Mouse (Mus musculus) heart, embryonic 10.5 days (tissue): ENCODE results near the gene Bicral. TPM values are rescaled to one million over a fixed set of nuclear protein-coding genes. Genes with fewer than 3 reads are reported as not detected.
"Not testable (repeated sequence)": the region's sequence is repeated elsewhere in the genome, so short reads cannot be mapped to it uniquely, and the experiment has no call there.

Experiments
- DNase-seq: peaks from one replicate; pipeline ENCODE4 v3.0.0-alpha.2; 2017; ENCODE audit warnings: low spot score
- H3K27ac ChIP-seq: fragments of 300-500 bp; sonication (generic); 2 replicates; pipeline ENCODE4 v1.5.1; 2016; ENCODE audit warnings: mild to moderate bottlenecking
- H3K27me3 ChIP-seq: fragments of 300-500 bp; sonication (generic); 2 replicates; pipeline ENCODE4 v1.6.1; 2016; ENCODE audit warnings: mild to moderate bottlenecking; ENCODE audit not compliant: poor library complexity, insufficient read depth, severe bottlenecking
- H3K36me3 ChIP-seq: fragments of 300-500 bp; sonication (generic); 2 replicates; pipeline ENCODE4 v1.6.1; 2016; ENCODE audit warnings: mild to moderate bottlenecking, moderate library complexity
- H3K4me1 ChIP-seq: fragments of 300-500 bp; sonication (generic); 2 replicates; pipeline ENCODE4 v1.6.1; 2016; ENCODE audit warnings: mild to moderate bottlenecking
- H3K4me3 ChIP-seq: fragments of 300-500 bp; sonication (generic); 2 replicates; pipeline ENCODE4 v1.5.1; 2016; ENCODE audit warnings: mild to moderate bottlenecking, moderate library complexity
- H3K9me3 ChIP-seq: fragments of 300-500 bp; sonication (generic); 2 replicates; pipeline ENCODE4 v1.6.1; 2016; ENCODE audit warnings: mild to moderate bottlenecking, moderate library complexity
- WGBS: fragments of 180-500 bp; shearing (Covaris S2); methylation state at CpG from one replicate; pipeline ENCODE4 v1.1.7; 2016; 5-methylcytosine and 5-hydroxymethylcytosine counted together
- polyA plus RNA-seq: library from polyadenylated mRNA; unstranded; fragments of >200 nt; fragmentation: Nextera tagmentation; extraction: Ambion mirVana; gene quantifications from 2 replicates; pipeline ENCODE4 v1.2.1, GENCODE M21; 2016

Gene Bicral
- polyA plus RNA-seq, 1 experiment from 2014 or later = 3.3 TPM

DNA sequence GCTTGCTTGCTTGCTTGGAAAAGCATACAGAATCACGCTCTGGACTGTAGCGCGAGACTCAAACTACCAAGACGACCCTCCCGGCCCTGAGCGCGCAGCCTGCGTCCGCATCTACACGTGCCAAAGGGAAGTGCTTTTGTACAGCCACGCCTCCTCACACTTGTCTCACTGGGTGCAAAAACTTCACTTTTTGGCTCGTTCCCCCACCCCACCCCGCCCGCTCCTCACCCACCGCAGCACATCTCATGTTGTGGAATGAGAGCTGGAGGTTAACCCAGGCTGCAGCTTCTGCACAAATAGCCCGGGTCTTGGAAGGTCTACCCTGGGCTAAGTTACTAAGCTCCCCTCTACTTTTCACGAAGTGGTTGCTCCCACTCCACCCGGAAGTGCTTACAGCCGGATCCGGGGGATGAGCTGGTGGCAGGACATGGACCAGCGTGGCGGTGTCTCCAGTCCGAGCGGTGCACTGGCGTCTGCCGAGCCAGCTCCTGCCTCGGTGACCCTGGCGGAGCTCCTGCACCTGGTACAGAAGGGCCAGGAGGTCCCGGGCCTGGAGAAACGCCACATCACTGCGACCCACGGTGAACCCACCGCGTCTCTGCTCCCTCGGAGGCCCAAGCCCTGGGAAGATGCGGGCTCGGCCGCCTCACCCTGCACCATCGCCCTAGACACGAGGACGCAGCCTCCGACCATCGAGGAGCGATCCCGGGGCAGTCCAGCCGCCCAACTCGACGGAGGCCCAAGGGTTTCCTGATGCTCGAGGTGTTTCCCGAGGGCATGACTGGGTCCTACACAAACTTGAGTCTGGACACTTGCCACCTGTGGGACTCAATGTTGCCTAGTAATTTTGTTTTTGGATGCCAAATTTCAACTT is 85.6 kb downstream of the Bicral start, which contains the start of gene 2310039H08Rik:
2310039H08Rik (plus strand) TSS at position 232 of the 874 bp plus-strand sequence.
- Histone ChIP-seq H3K9me3 (no peaks in the 10 kb centered on the region), H3K27me3 (no peaks in the 10 kb centered on the region), H3K4me1 (peaks cover 21% of the 10 kb centered on the region), H3K27ac (peak within 1 kb of the TSS; percentile 90), H3K36me3 (peaks cover 36% of the 10 kb centered on the region), H3K4me3 (peak within 1 kb of the TSS; percentile 87)
- DNase-seq = peak; percentile 95
- under 1% methylated on average over 50 of the region's 50 CpGs for WGBS

DNA sequence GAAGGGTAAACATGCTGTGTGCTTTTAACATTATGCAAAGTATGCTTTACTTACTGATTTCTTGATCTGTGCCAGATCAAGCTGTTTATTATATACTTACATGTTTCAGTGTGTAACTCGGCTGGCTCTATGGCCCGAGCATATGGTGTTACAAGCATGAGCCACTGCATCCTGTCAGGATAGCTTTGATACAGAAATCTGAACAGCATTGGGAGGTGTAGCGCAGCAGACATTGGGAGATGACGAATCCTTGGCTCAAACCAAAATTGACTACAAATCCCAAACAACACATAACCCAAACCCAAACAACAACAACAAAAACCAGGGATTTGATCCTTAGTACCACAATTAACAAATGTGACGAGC is 86.3 kb downstream of the Bicral start:
- Histone ChIP-seq H3K27me3 (no peaks in the 10 kb centered on the region), H3K4me1 (peaks cover 21% of the 10 kb centered on the region), H3K36me3 (peaks cover 30% of the 10 kb centered on the region), H3K27ac (peak overlapping the region; percentile 90), H3K9me3 (no peaks in the 10 kb centered on the region), H3K4me3 (peak overlapping the region; percentile 87)
- no peak for DNase-seq
- 10% methylated on average over 5 of the region's 5 CpGs for WGBS

DNA sequence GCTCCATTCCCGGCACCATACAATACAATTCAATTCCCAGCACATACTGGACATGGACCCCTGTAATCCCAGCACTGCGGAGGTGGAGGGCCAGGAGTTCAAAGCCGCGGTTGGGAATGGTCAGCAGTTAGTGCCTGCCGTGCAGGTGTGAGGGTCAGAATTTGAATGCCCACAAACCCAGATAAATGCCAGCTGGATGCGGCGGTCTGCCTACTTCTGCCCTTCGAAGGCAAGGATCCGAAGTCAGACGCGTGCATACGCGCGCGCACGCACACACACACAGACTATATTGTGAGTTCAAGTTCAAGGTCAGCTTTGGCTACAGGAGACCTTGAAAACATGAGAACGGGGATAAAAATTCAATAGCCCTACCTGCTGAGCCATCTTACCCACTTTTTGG is 86.7 kb downstream of the Bicral start:
- Histone ChIP-seq H3K36me3 (peaks cover 26% of the 10 kb centered on the region), H3K27ac (peak overlapping the region; percentile 90; the same call in 1 of the 2 replicates), H3K27me3 (no peaks in the 10 kb centered on the region), H3K9me3 (no peaks in the 10 kb centered on the region), H3K4me1 (peaks cover 21% of the 10 kb centered on the region), H3K4me3 (peak overlapping the region; percentile 87)
- WGBS = 61% methylated on average over 17 of the region's 17 CpGs
- DNase-seq = no peak

DNA sequence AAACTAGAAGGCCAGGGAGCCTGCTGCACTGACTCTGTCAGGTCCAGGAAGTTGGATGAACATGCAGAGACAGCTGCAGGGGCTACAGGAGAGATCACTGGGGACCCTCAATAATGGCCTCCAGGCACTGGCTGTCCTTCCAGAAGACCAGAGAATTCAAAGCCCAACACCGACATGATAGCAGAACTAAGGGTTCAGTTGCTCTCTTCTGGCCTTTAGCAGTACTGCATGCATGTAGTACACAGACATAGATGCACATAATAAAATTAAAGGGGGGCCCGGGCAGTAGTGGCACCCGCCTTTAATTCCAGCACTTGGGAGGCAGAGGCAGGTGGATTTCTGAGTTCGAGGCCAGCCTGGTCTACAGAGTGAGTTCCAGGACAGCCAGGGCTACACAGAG is 87.3 kb downstream of the Bicral start:
- H3K36me3 ChIP-seq = peaks cover 20% of the 10 kb centered on the region
- H3K4me1 ChIP-seq = peaks cover 21% of the 10 kb centered on the region
- DNase-seq = no peak
- H3K9me3 ChIP-seq = no peaks in the 10 kb centered on the region
- no peak overlapping the region for H3K27ac ChIP-seq
- H3K4me3 ChIP-seq = no peak overlapping the region
- H3K27me3 ChIP-seq = no peaks in the 10 kb centered on the region
- 80% methylated on average over 4 of the region's 4 CpGs for WGBS

DNA sequence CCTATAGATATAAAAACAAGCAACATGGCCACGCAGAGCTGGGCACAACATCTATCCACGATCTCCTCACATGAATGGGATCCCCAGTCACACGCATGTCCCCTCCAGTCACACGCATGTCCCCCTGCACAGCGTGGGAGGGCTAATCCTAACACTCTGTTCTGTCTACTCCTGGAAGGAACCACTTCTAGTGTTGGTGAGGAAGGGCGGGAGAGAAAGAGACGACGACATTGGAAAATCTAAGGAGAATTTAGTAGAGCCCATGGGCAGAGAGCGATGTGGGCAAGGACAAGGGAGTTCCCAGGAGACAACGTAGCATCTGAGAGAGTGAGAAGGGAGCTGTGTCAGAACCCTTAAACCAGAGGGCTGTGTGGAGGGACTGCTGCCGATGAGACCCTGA is 87.7 kb downstream of the Bicral start:
- no peaks in the 10 kb centered on the region for H3K27me3 ChIP-seq
- no peak for DNase-seq
- H3K4me3 ChIP-seq = no peak overlapping the region
- no peaks in the 10 kb centered on the region for H3K9me3 ChIP-seq
- no peak overlapping the region for H3K27ac ChIP-seq
- H3K36me3 ChIP-seq = peaks cover 15% of the 10 kb centered on the region
- WGBS = 88% methylated on average over 11 of the region's 11 CpGs
- H3K4me1 ChIP-seq = peaks cover 21% of the 10 kb centered on the region

DNA sequence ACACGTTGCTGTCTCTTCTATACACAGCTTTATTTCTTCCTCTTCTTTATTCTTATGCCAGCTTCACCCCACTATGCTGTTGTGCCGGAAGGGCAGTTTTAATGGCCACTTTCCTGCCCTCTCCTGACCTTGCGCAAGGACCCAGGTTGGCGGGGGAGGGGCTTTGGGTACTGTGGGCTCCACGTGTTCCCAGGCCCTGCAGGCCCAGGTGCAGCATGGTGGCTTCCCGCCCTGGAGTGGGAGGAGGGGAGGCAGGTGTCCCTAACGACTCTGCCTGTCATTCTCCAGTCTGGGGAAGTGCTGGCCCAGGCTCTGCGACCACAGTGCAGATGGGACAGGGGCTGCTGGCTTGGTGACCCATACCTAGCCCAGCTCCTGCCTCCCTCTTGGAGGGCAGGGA is 90.4 kb downstream of the Bicral start:
- no peak for DNase-seq
- no peaks in the 10 kb centered on the region for H3K27me3 ChIP-seq
- H3K27ac ChIP-seq = no peak overlapping the region
- H3K9me3 ChIP-seq = no peaks in the 10 kb centered on the region
- no peak overlapping the region for H3K4me3 ChIP-seq
- H3K36me3 ChIP-seq = no peaks in the 10 kb centered on the region
- H3K4me1 ChIP-seq = peaks cover 12% of the 10 kb centered on the region
- 52% methylated on average over 8 of the region's 8 CpGs for WGBS

DNA sequence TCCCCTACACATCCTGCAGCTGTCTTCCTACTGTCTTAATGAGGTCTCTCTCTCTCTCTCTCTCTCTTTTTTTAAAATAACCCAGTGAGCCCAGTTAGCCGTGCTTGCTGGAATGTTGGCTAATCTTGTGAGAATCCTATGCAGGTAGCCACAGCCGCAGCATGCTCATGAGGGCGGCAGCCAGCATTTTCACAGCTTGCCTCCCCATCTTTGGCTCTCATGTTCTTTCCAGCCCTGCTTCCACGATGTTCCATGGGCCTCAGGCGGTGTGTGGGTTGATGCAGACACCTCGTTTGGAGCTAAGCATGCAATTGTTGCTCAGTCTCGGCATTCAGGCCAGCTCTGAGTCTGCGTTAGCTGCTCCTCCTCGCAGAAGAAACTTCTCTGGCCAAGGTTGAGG is 93.4 kb downstream of the Bicral start:
- H3K36me3 ChIP-seq, H3K27ac ChIP-seq, H3K4me1 ChIP-seq, DNase-seq, H3K27me3 ChIP-seq, H3K4me3 ChIP-seq, H3K9me3 ChIP-seq: not testable (repeated sequence)
- 61% methylated on average over 9 of the region's 9 CpGs for WGBS

DNA sequence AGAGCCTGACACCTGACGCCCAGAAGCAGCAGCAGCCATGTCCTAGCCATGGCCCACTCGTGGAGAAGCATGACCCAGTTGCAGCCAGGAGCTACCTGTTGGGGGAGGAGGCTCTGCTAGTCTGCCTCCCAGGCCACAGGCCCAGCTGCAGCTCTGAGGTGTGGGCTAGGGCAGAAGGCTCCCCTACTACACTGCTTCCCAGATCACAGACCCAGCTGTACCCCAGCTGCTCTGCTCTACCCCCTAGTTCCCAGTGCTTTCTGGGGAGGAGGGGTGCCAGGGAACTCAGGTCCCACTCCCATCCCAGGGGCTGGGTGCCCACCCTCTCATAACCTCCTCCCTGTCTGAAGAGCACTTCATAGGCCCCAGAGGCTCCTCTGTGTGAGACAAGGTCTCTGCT is 94.7 kb downstream of the Bicral start, which contains the start of gene Ptcra:
Ptcra (minus strand) TSS at position 169 of the 400 bp plus-strand sequence.
- Histone ChIP-seq H3K36me3 (no peaks in the 10 kb centered on the region), H3K27me3 (no peaks in the 10 kb centered on the region), H3K4me3 (no peak within 1 kb of the TSS), H3K4me1 (peaks cover 5% of the 10 kb centered on the region; the same call in 1 of the 2 replicates), H3K9me3 (no peaks in the 10 kb centered on the region), H3K27ac (no peak within 1 kb of the TSS)
- WGBS = 72% methylated on average over 2 of the region's 2 CpGs
- DNase-seq = no peak

DNA sequence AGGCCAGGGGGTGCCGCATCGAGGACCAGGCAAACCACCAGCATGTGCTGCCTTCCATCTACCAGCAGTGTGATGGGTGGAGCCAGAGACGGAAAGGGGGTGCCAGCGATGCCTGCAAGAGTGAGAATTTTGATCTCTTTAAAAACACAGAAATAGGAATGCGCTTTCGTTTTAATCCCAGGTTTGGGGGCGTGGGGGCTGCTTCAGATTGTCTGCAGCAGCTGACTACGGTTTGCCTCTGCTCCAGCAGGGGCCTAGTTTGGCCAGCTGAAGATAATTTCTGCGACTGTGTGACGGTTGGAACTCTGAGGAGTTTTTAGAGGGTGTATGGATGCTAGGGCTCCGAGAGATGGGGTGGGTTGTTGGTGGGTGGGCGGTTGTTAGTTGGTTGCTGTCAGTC is 99.5 kb downstream of the Bicral start:
- Histone ChIP-seq H3K36me3 (no peaks in the 10 kb centered on the region), H3K9me3 (no peaks in the 10 kb centered on the region), H3K27ac (no peak overlapping the region), H3K4me1 (peaks cover 3% of the 10 kb centered on the region), H3K4me3 (no peak overlapping the region), H3K27me3 (no peaks in the 10 kb centered on the region)
- no peak for DNase-seq
- 72% methylated on average over 12 of the region's 12 CpGs for WGBS

DNA sequence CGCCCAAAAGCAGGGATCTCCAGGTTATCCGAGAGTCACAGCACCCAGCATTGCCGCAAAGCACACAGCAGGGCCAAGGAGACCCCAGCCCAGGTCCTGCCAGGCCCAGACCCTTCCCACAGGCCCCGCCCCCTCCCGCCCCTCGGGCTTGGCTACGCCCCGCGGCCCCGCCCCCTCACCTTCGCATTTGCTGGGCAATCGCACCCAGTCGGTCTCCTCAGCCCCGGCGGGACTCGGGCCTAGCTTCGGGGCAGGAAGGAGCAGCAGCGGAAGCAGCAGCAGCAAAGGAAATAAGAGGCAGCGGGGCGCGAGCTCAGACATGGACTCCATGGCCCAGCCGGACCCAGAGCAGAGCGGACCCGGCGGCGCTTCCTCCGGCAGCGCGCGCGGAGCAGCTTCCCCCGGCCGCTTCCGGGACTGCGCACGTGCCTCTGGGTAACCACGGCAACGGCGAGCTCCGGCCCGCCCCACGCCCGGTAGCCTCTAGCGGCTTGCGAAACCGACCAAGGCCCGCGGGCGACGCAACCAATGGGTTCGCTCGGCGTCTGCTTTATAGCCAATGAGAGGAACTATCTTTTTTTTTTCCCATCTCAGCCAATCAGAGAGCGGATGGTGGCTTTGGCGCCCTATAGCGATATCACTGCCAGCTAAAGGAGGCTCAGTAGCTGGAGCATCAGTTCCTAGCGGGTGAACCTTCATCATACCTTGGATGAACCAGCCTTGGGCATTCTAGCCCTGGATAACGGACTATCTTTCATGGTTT is 106.3 kb downstream of the Bicral start, which contains the start of gene Cnpy3:
Cnpy3 (minus strand) TSS at position 421 of the 763 bp plus-strand sequence.
- WGBS = under 1% methylated on average over 58 of the region's 58 CpGs
- peaks cover 17% of the 10 kb centered on the region for H3K4me1 ChIP-seq
- peak within 1 kb of the TSS; percentile 92 for H3K27ac ChIP-seq

DNA sequence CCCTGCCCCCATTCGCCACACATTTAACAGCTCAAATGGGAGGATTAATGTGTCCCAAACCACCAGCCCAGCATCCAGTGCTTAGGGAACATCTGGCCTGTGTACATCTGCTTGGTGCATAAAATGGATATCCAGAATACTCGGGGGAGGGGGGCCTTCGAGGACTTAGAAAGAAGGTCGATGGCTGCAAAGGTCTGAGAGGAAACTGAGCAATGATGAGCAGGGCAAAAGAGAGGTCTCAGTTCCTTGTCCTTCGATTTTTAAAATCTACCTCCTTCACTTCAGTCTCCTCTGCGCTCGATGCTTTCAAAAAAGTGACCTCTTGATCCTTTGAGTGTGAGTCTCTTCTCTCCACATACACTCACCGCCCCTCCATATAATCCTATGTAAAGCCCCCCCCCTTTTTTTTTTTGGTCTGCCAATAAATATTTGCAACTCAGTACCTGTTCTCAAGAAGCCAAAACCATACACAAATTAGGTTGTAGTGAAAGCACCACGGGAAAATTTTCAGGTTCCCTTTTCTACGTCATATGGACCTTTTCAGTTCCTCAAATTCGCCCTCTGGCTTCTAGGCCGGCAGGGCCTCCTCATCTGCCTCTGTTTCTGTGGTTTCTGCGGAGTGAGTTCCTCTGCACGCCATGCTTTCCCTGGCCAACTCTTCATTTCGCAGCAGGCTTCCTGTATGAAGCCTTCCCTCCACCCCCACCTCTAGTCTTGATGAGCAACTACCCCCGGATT is 107.1 kb downstream of the Bicral start:
- 33% methylated on average over 16 of the region's 16 CpGs for WGBS
- H3K36me3 ChIP-seq = peaks cover 17% of the 10 kb centered on the region
- DNase-seq = peak; percentile 83

More for the DNA sequence above, 106.3 kb downstream of the Bicral start, which contains the start of gene Cnpy3:
- peaks cover 9% of the 10 kb centered on the region for H3K36me3 ChIP-seq
- no peaks in the 10 kb centered on the region for H3K27me3 ChIP-seq
- peak; percentile 99 for DNase-seq
- peak within 1 kb of the TSS; percentile 82 for H3K4me3 ChIP-seq
- H3K9me3 ChIP-seq = no peaks in the 10 kb centered on the region

DNA sequence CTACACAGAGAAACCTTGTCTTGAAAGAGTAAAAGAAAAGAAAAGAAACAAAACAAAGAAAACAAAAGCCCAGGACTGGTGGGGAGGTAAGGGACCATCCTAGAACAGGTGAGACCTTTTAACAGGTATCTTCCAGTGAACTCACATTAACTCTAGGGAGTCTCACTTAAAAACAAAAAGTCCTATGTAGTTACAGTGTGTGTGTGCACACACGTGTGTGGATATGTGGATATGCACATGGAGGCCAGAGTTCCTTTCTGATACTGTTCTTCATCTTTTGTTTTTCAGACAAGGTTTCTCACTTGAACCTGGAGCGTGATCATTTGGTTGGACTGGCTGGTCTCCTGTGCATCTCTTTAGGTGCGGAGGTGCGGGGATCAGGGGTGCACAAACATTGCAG is 107.7 kb downstream of the Bicral start:
- Histone ChIP-seq H3K4me3 (peak overlapping the region; percentile 82), H3K9me3 (no peaks in the 10 kb centered on the region), H3K36me3 (peaks cover 22% of the 10 kb centered on the region), H3K4me1 (peaks cover 14% of the 10 kb centered on the region), H3K27ac (peak overlapping the region; percentile 92; the same call in 1 of the 2 replicates), H3K27me3 (no peaks in the 10 kb centered on the region)
- DNase-seq = no peak
- 94% methylated on average over 4 of the region's 4 CpGs for WGBS

More for the DNA sequence above, 107.1 kb downstream of the Bicral start:
- peak overlapping the region; percentile 92 for H3K27ac ChIP-seq
- peak overlapping the region; percentile 82 for H3K4me3 ChIP-seq
- H3K27me3 ChIP-seq = no peaks in the 10 kb centered on the region
- peaks cover 16% of the 10 kb centered on the region for H3K4me1 ChIP-seq
- no peaks in the 10 kb centered on the region for H3K9me3 ChIP-seq
